Mouse (Mus musculus) spleen, postnatal 4 days (tissue): ENCODE measurements around the gene Zfp799.
"Not testable (repeated sequence)": the region's sequence is repeated elsewhere in the genome, so short reads cannot be mapped to it uniquely, and the experiment has no call there.

Source experiments
- DNase-seq, 2 experiments: peaks; one replicate each; pipeline ENCODE4 v3.0.0; 2022; ENCODE audit warnings: low spot score in 2 of 2

The Zfp799 gene

DNA sequence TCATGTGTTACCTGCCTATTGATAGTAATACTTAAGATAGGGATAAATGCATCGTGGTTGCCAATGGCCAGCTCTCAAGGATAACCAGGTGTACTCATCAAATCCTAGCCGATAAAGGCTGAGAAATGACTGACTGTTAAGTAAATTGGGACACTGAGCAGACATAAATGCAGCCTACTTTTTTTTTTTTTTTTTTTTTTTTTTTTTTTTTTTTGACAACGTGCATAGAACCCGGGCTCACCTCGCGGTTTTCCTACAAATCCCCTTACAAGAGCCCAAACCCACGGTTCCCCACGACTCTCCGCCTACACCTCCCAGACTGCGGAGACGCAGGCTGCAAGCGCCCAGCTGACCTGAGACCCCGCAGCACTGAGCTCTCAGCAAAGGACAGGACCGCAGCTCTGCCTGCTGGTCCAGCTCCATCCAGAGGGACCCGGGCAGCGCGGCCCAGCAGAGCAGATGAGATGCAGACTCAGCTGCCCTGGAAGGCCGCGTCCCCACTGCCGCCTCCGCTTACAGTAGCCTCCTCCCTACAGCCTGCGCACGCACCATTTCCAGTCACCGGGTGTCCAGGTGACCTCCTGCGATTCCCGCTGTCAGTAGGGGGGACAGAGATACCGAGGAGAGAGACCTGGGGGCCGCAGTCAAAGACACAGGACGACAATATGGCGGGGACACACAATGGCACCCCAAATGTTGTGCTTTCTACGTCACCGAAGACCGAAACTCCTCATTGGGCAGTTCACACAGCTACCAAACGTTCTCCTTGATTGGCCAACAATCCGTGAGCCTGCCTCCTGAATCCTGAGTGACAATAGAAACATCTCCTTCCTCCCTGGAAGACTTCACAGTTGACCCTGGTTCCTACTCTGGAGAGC is at the start of gene Zfp799:
TSS of gene Zfp799 (minus strand) at position 722 of the 878 bp plus-strand sequence.
- DNase-seq, result peak; percentile 47 to 70

DNA sequence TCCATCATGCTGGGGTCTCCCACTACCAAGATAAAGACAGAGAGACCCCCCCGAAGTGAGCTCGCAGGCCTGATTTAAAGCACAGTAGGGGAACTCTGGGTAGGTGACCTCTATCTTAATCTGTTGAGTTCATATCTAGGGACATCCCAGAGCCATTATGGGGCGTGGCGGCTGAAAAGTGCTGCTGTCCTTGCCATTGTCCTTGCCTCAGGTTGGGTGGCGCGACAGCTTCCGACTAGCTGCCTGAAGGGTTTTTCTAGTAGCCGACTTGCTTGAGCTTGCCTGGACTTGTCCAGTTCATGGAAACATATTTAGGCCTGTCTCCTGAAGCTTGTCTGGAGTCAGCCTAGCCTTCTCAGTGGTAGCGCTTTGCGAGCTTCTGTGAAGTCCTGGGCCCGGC is 48.7 kb upstream of the Zfp799 start:
- DNase-seq, result no peak

DNA sequence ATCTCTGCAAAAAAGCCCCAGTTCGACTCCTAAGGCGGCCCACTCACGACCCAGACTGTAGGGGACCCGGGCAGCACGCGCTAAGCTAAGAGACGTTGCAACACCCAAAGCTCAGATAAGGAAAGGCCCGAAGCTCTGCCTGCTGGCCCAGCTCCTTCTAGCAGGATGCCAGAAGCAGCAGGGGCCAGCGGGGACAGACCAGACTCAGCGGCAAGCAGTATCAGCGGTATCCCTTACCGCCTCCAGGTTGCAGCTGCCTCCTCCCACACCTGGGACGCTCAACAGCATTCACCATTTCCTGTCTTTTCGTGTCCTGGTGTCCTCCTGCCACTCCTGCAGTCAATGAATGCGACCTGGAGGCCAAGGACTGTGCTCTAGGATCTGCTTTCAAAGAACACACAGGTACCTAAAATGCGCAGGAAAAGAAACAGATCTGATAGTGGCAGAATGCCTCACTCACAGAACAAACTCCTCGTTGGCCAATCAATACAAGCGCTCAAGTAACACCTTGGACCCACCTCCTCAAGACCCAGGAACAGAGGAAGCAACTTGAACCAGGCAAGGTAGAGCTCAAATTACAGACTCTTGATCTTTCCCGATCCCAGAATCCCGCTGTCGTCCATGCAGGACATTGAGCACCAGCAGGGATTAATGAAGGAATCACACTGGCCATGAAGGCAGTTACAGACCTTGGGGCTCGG is 47.6 kb upstream of the Zfp799 start:
- no peak for DNase-seq

DNA sequence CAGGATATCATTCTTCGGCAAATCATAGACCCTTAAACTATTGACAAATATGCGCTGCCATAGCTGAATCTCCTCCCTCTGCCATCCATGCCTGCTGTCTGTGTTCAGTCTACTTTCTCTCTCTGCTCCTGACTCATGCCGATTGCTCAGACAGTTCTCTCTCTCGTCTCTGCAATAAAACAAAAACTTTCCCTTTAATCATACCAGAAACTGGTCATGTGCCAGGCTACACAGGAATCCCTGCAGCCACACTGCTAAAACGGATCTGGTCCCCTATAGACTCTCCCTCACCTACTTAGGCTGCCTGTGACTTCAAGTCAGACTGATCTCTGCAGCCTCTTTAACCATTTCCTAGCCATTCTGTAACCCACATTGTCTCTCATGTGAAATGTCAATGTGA is 42.6 kb upstream of the Zfp799 start:
- no peak for DNase-seq

DNA sequence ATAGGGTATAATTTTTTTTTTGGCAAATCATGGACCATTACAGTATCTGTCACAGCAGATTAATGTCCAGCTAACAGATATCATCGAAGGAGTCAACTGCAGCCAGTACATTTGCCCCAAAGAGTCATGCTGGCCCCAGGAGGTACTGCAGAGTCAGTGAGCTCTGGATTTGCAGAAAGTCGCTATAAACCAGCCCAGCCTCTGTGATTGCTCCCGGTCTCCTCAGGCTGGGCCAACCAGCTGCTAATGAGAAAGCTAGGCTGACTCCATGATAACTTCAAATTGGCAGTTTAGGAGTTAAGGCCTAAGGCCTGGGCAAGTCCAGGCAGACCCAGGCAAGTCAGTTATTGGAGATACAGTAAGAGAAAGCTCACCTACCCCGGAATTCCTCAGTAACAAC is 42.0 kb upstream of the Zfp799 start:
- DNase-seq, result no peak

DNA sequence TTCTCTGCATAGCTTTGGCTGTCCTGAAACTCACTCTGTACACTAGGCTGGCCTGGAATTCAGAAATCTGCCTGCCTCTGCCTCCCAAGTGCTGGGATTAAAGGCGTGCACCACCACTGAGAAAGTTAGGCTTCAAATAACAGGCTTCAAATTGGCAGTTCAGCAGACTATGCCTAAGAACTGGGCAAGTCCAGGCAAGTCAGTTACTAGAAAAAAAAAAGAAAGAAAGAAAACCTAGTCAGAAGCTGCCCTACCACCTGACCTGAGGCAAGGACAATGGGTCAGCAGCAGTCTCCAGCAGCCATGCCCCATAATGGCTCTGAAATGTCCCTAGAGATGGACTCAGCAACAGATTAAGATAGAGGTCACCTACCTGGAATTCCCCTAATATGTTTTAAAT is 41.4 kb upstream of the Zfp799 start:
- no peak for DNase-seq

DNA sequence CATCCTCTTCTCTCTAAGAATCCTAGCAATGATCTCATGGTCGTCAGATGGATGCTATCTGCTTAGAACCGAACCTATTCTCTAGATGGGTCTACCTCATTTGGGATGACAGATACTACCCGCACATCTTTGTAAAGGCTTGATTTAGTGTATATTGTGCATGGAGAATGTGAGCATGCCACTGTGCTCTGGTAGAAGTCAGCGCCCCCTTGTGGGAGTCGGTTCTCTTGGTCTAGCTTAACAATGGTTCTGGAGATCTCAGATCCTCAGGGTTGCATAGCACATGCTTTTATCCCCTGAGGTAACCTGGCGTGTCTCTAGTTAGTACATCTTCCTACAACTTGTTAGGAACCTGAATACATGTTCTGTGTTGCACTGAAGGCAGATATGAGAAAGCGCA is 37.2 kb upstream of the Zfp799 start:
- not testable (repeated sequence) for DNase-seq

DNA sequence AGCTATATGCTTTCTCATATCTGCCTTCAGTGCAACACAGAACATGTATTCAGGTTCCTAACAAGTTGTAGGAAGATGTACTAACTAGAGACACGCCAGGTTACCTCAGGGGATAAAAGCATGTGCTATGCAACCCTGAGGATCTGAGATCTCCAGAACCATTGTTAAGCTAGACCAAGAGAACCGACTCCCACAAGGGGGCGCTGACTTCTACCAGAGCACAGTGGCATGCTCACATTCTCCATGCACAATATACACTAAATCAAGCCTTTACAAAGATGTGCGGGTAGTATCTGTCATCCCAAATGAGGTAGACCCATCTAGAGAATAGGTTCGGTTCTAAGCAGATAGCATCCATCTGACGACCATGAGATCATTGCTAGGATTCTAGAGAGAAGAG is 26.7 kb upstream of the Zfp799 start:
- not testable (repeated sequence) for DNase-seq

DNA sequence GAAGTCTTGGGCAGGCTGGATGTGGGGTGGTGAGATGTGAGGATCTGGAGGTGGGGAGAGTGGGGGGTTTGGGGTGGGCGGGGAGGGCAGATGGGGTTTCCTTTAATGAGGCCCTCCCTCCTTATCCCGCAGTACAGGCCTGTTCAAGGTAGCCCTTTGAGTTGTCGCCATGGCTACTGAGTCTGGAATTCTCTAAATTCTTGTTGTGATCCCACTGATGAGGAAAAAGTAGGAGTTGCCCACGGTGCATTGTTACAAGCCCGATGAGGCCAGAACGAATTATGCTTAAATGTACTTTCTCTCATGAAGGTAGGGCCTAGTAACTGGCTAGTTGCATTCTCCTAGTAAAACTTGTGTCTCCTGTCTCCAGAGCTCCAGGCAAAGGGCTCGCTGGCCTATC is 21.5 kb upstream of the Zfp799 start:
- no peak for DNase-seq

DNA sequence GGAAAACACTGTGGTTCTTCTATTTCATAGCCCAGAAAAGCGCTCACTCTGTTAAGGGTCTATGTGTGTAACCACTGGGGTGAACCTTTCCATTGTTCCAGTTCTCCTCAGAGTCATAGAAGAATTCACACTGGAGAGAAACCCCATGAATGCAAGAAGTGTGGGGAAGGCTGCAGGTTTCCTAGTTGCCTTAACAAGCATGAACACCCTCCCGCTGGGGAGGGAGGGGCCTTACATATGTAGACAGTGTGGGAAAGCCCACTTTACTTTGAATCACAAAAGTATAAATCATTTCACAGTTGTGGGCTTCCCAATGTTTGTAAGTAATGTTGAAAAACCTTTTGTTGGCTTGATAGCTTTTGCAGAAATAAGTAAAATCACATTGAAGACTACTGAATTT is 11.3 kb upstream of the Zfp799 start:
- no peak for DNase-seq

DNA sequence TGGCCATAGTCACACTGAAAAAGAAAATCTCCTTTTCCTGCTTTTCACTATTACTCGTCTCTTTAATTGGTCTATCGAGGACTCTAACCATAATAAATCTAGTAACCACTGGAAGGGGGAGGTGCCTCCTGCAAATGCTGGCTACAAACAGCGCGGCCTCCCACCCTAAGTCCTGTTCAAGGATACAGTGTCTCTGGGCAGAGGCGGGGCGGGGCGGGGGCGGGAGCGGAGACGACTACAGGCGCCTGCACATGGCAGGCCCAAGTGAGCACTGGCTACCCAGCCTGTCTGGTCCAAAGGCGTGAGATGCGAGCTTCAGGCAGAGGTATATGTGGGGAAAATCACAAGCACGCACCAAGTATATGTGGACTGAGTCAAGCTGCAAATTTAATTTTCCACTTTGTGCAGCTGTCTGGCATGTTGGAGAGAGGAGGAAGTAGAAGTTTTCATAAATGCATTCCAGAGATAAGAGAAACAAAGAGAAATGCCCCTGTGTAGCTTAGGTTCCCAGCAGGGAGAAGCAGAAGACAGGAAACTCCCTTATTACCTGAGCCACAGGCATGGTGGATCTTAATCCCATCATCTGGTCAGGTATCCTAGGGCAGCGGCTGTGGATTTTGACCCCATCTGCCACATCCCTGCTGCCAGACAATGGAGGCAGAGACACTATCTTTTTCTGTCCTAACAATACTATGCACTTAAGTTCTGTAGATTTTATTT is 9.2 kb upstream of the Zfp799 start:
- DNase-seq, result no peak

DNA sequence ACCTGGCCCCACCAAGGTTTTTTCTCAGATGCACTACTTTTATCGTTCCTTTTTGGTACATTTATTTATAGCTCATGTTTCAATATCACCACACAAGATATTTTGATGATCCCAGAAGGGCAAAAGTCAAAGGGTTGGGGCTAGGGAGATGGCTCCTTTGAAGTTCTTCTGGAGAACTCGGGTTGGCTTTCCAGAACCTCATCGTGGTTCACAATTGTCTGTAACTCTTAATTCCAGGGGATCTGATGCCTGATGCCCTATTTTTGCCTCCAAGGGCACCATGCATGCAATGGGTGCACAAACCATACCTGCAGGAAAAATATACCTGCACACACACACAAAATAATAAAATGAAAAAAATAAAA is 339 bp upstream of the Zfp799 start:
- DNase-seq, result no peak

DNA sequence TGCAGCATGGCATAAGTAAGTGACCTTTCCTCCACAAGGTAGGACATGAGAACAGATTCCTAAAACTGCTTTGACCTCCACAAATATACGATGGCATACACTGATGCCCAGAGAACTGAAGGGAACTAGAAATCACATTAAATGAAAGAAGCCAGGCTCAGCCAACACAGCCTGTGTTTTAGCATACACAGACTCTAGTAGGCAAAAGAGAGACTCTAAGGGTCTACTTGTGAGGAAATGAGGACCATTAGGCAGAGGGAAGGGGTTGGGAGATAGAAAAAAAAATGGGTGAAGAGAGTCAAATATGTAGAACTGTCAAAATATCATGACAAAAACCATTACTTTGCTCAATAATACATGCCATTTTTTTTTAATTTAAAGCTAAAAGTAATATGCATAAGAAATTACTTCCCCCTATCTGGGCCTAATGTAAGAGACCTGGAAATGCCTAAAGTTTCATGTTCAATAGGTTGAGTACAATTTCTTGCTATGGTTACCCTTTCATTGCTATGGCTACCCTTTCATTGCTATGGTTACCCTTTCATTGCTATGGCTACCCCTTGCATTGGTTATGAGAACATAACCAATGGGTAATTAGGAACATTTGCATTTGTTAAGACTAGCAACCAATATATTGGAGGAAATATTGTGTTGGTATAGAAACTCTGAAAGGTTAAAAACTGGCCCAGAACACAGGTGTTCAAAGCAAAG is 13.8 kb downstream of the Zfp799 start:
- no peak for DNase-seq

DNA sequence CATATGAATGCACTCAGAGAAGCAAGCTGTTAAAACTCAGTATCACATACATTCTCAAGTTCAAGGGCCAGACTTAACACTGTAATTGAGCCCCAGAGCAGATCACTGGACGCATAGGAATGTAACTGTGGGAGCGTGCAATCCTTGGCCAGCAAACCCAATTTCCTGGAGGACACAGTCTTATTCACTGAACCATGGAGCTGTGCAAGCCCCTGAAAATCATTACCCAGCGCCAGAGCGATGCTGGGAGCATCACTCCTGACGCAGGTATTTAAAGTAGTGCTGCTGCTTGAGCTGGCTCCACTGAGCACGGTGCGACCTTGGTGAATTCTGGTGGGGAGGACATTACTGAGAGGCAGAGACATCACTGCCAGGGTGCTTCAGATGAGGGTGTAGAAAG is 15.9 kb downstream of the Zfp799 start:
- no peak for DNase-seq

DNA sequence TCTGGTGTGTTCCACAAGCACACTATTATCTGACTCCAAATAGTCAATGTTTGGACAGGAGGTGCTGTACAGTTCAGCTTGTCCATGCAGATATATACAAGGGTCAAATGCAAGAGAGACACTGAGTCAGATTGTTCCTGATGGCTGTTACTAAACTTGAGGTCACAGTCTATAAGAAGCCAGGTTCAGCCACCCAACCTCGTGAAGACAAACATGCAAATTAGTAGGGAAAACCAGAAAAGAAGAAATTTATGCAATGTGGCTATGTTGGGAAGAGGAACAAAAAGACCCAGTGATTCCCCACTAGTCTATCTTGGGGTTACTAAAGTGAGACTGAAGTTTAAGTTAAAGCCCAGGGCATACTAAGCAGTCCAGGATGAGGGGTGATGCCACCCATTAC is 19.4 kb downstream of the Zfp799 start:
- DNase-seq, result no peak

DNA sequence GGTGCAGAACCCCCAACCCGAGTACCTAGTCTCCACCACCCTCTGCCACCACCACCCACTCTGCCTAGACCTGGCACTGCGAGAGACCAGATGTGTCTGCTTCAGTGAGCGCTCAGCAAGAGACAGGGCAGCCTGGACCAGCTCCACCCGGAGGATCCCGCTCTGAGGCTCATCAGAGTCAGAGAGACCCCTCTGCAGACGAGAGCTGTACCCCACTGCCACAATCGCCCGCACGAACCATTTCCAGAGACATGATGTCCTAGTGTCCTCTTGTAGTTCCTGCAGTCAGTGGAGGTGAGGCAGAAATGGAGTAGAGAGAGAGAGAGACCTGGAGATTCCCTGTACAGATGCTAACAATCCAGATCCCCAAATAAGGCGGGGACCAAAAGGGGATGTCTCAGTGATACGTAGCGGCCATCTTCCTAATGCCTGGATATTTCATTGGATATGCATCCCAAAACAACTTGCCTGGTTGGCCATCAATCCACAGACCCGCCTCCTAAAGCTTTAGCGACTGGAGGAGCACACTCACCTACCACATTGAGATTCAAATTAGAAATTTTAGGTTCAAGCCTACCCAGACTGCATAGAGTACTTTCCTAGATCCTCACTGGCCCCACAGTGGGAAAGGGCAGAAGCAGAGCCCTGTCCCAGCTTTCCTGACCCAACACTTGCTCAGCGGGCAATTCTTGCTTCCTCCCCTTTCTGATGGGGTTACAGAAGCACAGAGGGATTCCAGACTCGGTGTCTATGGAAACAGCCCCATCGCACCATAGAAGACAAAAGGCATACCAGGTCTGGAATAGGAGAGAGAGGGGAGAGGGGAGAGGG is 20.3 kb downstream of the Zfp799 start, which contains the start of gene Zfp811:
TSS of gene Zfp811 (minus strand) at position 388 of the 831 bp plus-strand sequence.
- DNase-seq, result no peak

DNA sequence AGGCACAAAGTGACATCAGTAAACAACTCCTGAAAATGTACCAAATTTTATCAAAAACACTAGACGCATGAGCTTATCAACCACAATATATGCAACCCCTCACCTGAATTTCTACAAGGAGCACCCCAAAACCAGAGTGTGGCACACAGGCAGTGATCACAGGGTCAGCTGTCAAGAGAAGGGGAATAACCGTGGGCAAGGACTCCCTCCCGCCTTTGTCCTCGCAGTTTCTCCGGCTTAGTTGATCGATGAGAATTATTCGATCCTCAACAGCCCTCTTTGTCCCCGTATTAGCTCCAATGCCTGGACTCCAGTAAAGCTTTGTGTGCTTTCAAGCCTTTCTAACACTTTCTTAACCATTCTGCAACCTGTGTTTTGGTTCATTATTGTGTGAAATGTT is 21.1 kb downstream of the Zfp799 start:
- DNase-seq, result no peak

DNA sequence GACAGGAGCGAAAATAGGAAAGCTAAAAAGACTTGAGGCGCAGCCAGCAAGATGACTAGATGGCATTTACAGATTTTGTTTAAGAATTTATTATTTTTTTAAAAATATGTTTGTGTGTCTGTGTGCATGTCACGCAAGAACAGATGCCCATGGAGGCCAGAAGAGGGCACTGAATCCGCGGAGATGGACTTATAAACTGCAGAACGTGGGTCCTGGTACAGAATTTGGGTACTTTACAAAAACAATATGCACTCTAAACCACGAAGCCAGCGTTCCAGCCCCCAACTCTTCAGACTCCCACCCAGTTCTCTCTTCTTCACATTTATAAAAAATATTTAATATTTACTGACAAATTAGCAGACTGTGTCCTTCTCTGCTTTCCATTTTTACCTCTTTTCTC is 40.8 kb downstream of the Zfp799 start:
- no peak for DNase-seq

DNA sequence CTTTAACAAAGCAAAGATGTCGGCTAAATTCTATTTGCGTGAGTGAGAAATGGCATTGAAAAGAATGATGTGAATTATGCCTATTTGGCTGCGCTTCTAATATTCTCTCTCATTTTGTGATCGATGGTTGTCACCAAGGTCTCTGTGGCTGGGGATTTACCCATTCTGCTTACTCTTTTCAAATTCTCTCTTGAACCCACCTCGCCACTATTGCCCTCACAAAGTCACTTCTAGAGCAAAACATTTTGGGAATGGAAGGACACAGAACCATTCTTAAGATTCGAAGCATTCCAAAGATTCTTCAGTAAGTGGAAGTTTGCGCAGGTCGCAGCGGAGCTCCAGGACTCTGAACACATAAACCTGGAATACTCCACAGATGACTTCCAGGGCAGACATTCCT is 41.5 kb downstream of the Zfp799 start:
- no peak for DNase-seq

DNA sequence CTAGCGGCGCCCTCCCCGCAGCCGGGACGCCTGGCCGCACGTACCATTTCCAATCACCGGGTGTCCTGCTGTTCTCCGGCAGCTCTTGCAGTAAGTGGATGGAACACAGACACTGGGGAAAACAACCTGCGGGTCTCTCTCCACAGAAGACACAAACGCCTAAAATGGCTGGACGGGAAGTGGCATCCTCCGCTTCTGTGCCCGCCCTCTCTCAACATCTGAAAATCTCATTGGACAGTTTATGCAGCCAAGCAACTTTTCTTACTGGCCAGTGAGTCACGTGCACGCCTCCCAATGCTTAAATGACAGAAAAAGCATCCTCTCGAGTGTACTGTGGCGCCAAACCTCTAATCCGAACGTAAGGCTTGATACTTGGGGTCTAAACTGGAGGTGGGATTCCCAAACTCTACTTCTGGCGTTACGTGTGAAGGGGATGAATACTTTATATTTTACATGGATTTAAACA is 41.9 kb downstream of the Zfp799 start, which contains the start of gene Zfp871:
TSS of gene Zfp871 (minus strand) at position 194 of the 466 bp plus-strand sequence.
- DNase-seq, result peak; percentile 85 to 87
